Mouse (Mus musculus) lung, adult 2 months (tissue): ENCODE results near the gene 4931414P19Rik.
A peak's percentile ranks its signal among the peaks of the same experiment; 100 is the strongest.

Source experiments
- CTCF ChIP-seq: fragments of 200-500 bp; IDR thresholded peaks from 2 replicates; pipeline ENCODE4 v1.5.1; 2011; ENCODE audit warnings: mild to moderate bottlenecking, low read length, control low read depth; ENCODE audit not compliant: insufficient read depth
- POLR2A ChIP-seq: fragments of 200-500 bp; IDR thresholded peaks from 2 replicates; pipeline ENCODE4 v1.6.1; 2011; ENCODE audit warnings: low read depth, mild to moderate bottlenecking, control low read depth, low read length, borderline replicate concordance; ENCODE audit errors: extremely low read depth

DNA sequence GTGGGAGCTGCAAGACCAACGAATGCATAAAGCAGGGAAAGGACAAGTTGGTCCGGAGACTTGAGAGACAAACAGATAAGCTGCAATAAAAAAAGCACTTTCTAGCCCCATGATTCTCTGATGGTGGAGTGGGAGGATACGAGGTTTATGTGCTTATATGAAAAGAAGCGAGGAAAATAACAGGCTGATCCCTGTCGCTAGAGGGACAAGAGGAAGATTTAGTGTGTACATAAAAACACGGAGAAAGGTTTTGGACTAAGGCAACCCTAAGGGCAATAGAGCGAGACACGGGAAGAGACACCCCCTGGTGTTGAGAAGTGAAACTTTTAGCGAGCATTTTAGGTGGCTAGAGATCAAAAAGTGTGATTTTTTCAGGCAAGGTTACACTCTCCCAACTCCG, 27.7 kb downstream of the 4931414P19Rik start:
- TF ChIP-seq POLR2A = no peak
- peak; percentile 42 for TF ChIP-seq CTCF
